Mouse (Mus musculus) CH12.LX (cell line): Measurements from ENCODE around the gene Ylpm1. TPM values are rescaled to one million over a fixed set of nuclear protein-coding genes. Genes with fewer than 3 reads are reported as not detected.

ENCODE experiments used
- DNase-seq: peaks from one replicate; pipeline ENCODE4 v3.0.0-alpha.2; 2013; ENCODE audit errors: extremely low read depth
- H3K27ac ChIP-seq: 2 replicates; pipeline ENCODE4 v1.5.1; 2012; ENCODE audit warnings: low read depth, mild to moderate bottlenecking, control low read depth, moderate library complexity; ENCODE audit not compliant: insufficient read depth
- H3K27me3 ChIP-seq: replicated peaks from 2 replicates; pipeline ENCODE3; 2012; ENCODE audit warnings: inconsistent platforms
- H3K36me3 ChIP-seq, 2 experiments: replicated peaks in 1 of 2; 2 replicates each; pipeline versions ENCODE3 to v1.6.1; 2012; ENCODE audit warnings: inconsistent platforms in 1 of 2, low read length in 1 of 2, mild to moderate bottlenecking in 1 of 2, mixed read lengths in 1 of 2, moderate library complexity in 1 of 2; ENCODE audit not compliant: control insufficient read depth in 1 of 2, insufficient read depth in 1 of 2
- H3K4me1 ChIP-seq, 2 experiments: 2 replicates each; pipeline ENCODE4 v1.6.1; 2012; ENCODE audit warnings: inconsistent platforms in 1 of 2, moderate library complexity in 1 of 2; ENCODE audit not compliant: insufficient read depth in 2 of 2, control insufficient read depth in 1 of 2
- H3K4me2 ChIP-seq: 2 replicates; pipeline ENCODE4 v1.6.1; 2012; ENCODE audit warnings: low read depth, mild to moderate bottlenecking, control low read depth; ENCODE audit not compliant: poor library complexity, insufficient read depth, severe bottlenecking
- H3K4me3 ChIP-seq, 3 experiments: fragments of 150-350 bp in 1 of 3; sonication (generic) in 1 of 3; replicated peaks in 1 of 3; 2 replicates each; pipeline versions ENCODE3 to v1.5.1; 2011 to 2012; ENCODE audit warnings: low read depth in 2 of 3, low read length in 2 of 3, mild to moderate bottlenecking in 2 of 3, moderate library complexity in 2 of 3, control low read depth in 1 of 3, improper control_type of control experiment in 1 of 3, inconsistent platforms in 1 of 3, mixed read lengths in 1 of 3; ENCODE audit not compliant: poor library complexity in 1 of 3
- H3K79me2 ChIP-seq: replicated peaks from 2 replicates; pipeline ENCODE4 v1.6.1; 2012; ENCODE audit warnings: mild to moderate bottlenecking, moderate library complexity; ENCODE audit not compliant: control insufficient read depth, poor library complexity, insufficient read depth, severe bottlenecking; ENCODE audit errors: extremely low read depth
- H3K9ac ChIP-seq: 2 replicates; pipeline ENCODE4 v1.6.1; 2012; ENCODE audit warnings: low read depth, mild to moderate bottlenecking, control low read depth, moderate library complexity; ENCODE audit not compliant: insufficient read depth
- H3K9me3 ChIP-seq: replicated peaks from 2 replicates; pipeline ENCODE3; 2012; ENCODE audit warnings: low read length, inconsistent platforms, mixed read lengths
- BHLHE40 ChIP-seq: IDR thresholded peaks from 2 replicates; pipeline ENCODE4 v1.6.1; 2011; ENCODE audit warnings: mild to moderate bottlenecking, low read depth, low read length, improper control_type of control experiment
- CHD2 ChIP-seq: IDR thresholded peaks from 2 replicates; pipeline ENCODE4 v1.6.1; 2011; ENCODE audit warnings: low read length, improper control_type of control experiment
- CTCF ChIP-seq, 2 experiments: IDR thresholded peaks in 1 of 2; conservative IDR thresholded peaks in 1 of 2; 2 replicates each; pipeline ENCODE4 v1.5.1; 2011 to 2012; ENCODE audit warnings: low read depth in 2 of 2, low read length in 2 of 2, improper control_type of control experiment in 1 of 2, inconsistent platforms in 1 of 2, mild to moderate bottlenecking in 1 of 2, moderate library complexity in 1 of 2
- E2F4 ChIP-seq: IDR thresholded peaks from 2 replicates; pipeline ENCODE4 v1.6.1; 2011; ENCODE audit warnings: low read depth, low read length, improper control_type of control experiment; ENCODE audit not compliant: insufficient replicate concordance
- ELF1 ChIP-seq: IDR thresholded peaks from 2 replicates; pipeline ENCODE4 v1.6.1; 2014; ENCODE audit warnings: low read depth, mild to moderate bottlenecking, inconsistent platforms, low read length, improper control_type of control experiment
- EP300 ChIP-seq: IDR thresholded peaks from 2 replicates; pipeline ENCODE4 v1.6.1; 2011; ENCODE audit warnings: low read length, improper control_type of control experiment
- ETS1 ChIP-seq: conservative IDR thresholded peaks from 2 replicates; pipeline ENCODE4 v1.6.1; 2012; ENCODE audit warnings: low read depth, mild to moderate bottlenecking, inconsistent platforms, low read length, improper control_type of control experiment, moderate library complexity
- GABPA ChIP-seq: IDR thresholded peaks from 2 replicates; pipeline ENCODE4 v1.6.1; 2012; ENCODE audit warnings: low read depth, low read length, improper control_type of control experiment, inconsistent platforms; ENCODE audit not compliant: insufficient replicate concordance
- HCFC1 ChIP-seq: IDR thresholded peaks from 2 replicates; pipeline ENCODE4 v1.6.1; 2012; ENCODE audit warnings: low read depth, mild to moderate bottlenecking, inconsistent platforms, low read length, improper control_type of control experiment
- IRF4 ChIP-seq: IDR thresholded peaks from 2 replicates; pipeline ENCODE4 v1.6.1; 2014; ENCODE audit warnings: low read depth, mild to moderate bottlenecking, inconsistent platforms, low read length, improper control_type of control experiment
- JUN ChIP-seq: IDR thresholded peaks from 2 replicates; pipeline ENCODE4 v1.6.1; 2011; ENCODE audit warnings: low read depth, mild to moderate bottlenecking, low read length, improper control_type of control experiment, moderate library complexity; ENCODE audit not compliant: insufficient read depth
- KAT2A ChIP-seq: IDR thresholded peaks from 2 replicates; pipeline ENCODE4 v1.6.1; 2012; ENCODE audit warnings: low read length, improper control_type of control experiment, inconsistent platforms; ENCODE audit not compliant: insufficient replicate concordance
- MAFK ChIP-seq: IDR thresholded peaks from 2 replicates; pipeline ENCODE4 v1.6.1; 2011; ENCODE audit warnings: low read length, improper control_type of control experiment; ENCODE audit not compliant: insufficient replicate concordance
- MAZ ChIP-seq: IDR thresholded peaks from 2 replicates; pipeline ENCODE4 v1.6.1; 2012; ENCODE audit warnings: low read depth, mild to moderate bottlenecking, inconsistent platforms, low read length, improper control_type of control experiment, moderate library complexity
- MXI1 ChIP-seq: IDR thresholded peaks from 2 replicates; pipeline ENCODE4 v1.6.1; 2011; ENCODE audit warnings: mild to moderate bottlenecking, low read depth, low read length, improper control_type of control experiment
- MYC ChIP-seq: IDR thresholded peaks from 2 replicates; pipeline ENCODE4 v1.6.1; 2011; ENCODE audit warnings: low read depth, mild to moderate bottlenecking, improper control_type of control experiment, low read length
- NELFE ChIP-seq: IDR thresholded peaks from 2 replicates; pipeline ENCODE4 v1.6.1; 2011; ENCODE audit warnings: low read depth, low read length, improper control_type of control experiment
- PAX5 ChIP-seq: IDR thresholded peaks from 2 replicates; pipeline ENCODE4 v1.6.1; 2012; ENCODE audit warnings: low read length, inconsistent platforms, mixed read lengths
- POLR2A ChIP-seq: IDR thresholded peaks from 2 replicates; pipeline ENCODE4 v1.6.1; 2011; ENCODE audit warnings: low read depth, mild to moderate bottlenecking, improper control_type of control experiment, low read length
- POLR2AphosphoS2 ChIP-seq: IDR thresholded peaks from 2 replicates; pipeline ENCODE4 v1.6.1; 2011; ENCODE audit warnings: low read depth, low read length, improper control_type of control experiment
- RAD21 ChIP-seq: IDR thresholded peaks from 2 replicates; pipeline ENCODE4 v1.6.1; 2011; ENCODE audit warnings: low read depth, mild to moderate bottlenecking, low read length, improper control_type of control experiment, moderate library complexity
- RCOR1 ChIP-seq: conservative IDR thresholded peaks from 2 replicates; pipeline ENCODE4 v1.6.1; 2012; ENCODE audit warnings: low read depth, mild to moderate bottlenecking, inconsistent platforms, low read length, improper control_type of control experiment
- SIN3A ChIP-seq: IDR thresholded peaks from 2 replicates; pipeline ENCODE4 v1.6.1; 2012; ENCODE audit warnings: low read length, improper control_type of control experiment, inconsistent platforms
- SMC3 ChIP-seq: IDR thresholded peaks from 2 replicates; pipeline ENCODE4 v1.6.1; 2011; ENCODE audit warnings: low read depth, low read length, improper control_type of control experiment
- USF1 ChIP-seq: IDR thresholded peaks from 2 replicates; pipeline ENCODE4 v1.6.1; 2014; ENCODE audit warnings: low read depth, mild to moderate bottlenecking, inconsistent platforms, low read length, improper control_type of control experiment
- ZC3H11A ChIP-seq: IDR thresholded peaks from 2 replicates; pipeline ENCODE4 v1.6.1; 2012; ENCODE audit warnings: low read depth, mild to moderate bottlenecking, inconsistent platforms, low read length, improper control_type of control experiment
- ZKSCAN1 ChIP-seq: IDR thresholded peaks from 2 replicates; pipeline ENCODE4 v1.6.1; 2012; ENCODE audit warnings: low read depth, inconsistent platforms, low read length, improper control_type of control experiment, borderline replicate concordance
- ZMIZ1 ChIP-seq: IDR thresholded peaks from 2 replicates; pipeline ENCODE4 v1.6.1; 2012; ENCODE audit warnings: low read depth, mild to moderate bottlenecking, inconsistent platforms, low read length, improper control_type of control experiment
- dilution Hi-C: fragments of 300-500 bp; cut with MboI; formaldehyde crosslinking; loops from 2 replicates; pipeline ENCODE4 v1.14.3; 2020; ENCODE audit warnings: low sequenced_read_pairs; ENCODE audit not compliant: extremely low pct_unique_long_range_greater_than_20kb, extremely low pct_ligation_motif_present
- in situ Hi-C: fragments of 300-500 bp; cut with MboI; formaldehyde crosslinking; loops from 3 replicates; pipeline ENCODE4 v1.14.3; 2019; ENCODE audit warnings: low sequenced_read_pairs, low pct_ligation_motif_present, low pct_unique_long_range_greater_than_20kb, mixed read lengths
- polyA plus RNA-seq: library from polyadenylated mRNA; unstranded; fragments of >175 nt; gene quantifications from 2 replicates; pipeline ENCODE4 v1.2.1, GENCODE M21; 2012; ENCODE audit warnings: low read depth; ENCODE audit not compliant: insufficient read length
- total RNA-seq, 2 experiments: library from RNA; depleted of rRNA; stranded (reverse); fragments of 300-350 nt in 1 of 2; fragments of >200 nt in 1 of 2; gene quantifications; 2 replicates each; pipeline ENCODE4 v1.2.3; 2012 to 2014

The Ylpm1 gene
- total and polyA plus RNA-seq, 3 experiments = 19.3 to 56.8 (median 20.1) TPM

GRCm38 (mm10) chr12:84958794-84959356, 37.2 kb upstream of the Ylpm1 start:
- Histone ChIP-seq H3K4me2 (no peak overlapping the region), H3K4me3 (no peak overlapping the region), H3K27ac (no peak overlapping the region), H3K27me3 (no peaks in the 10 kb centered on the region), H3K9ac (no peak overlapping the region), H3K9me3 (peaks cover 3% of the 10 kb centered on the region), H3K36me3 (peaks cover 9 to 35% of the 10 kb centered on the region in 2 experiments), H3K79me2 (no peaks in the 10 kb centered on the region; the same call in 1 of the 2 replicates), H3K4me1 (peaks cover 13 to 45% of the 10 kb centered on the region in 2 experiments)
- DNase-seq = no peak
- dilution Hi-C loops (no loop called here), in situ Hi-C loops (no loop called here)
- TF ChIP-seq MAFK (no peak), ELF1 (no peak), POLR2AphosphoS2 (no peak), POLR2A (no peak), ZMIZ1 (no peak), BHLHE40 (no peak), GABPA (no peak), RAD21 (no peak), HCFC1 (no peak), MXI1 (no peak), CHD2 (no peak), USF1 (no peak), ZKSCAN1 (no peak), NELFE (no peak), EP300 (no peak)
- TF ChIP-seq, all 38 proteins: peak for 0

- H3K4me1 ChIP-seq = peaks cover 12 to 24% of the 10 kb centered on the region in 2 experiments
- peaks cover 5% of the 10 kb centered on the region for H3K79me2 ChIP-seq
- peaks cover 3% of the 10 kb centered on the region for H3K9me3 ChIP-seq
- DNase-seq = no peak
- H3K4me2 ChIP-seq = no peak overlapping the region
- H3K27me3 ChIP-seq = no peaks in the 10 kb centered on the region
- dilution Hi-C loops = no loop called here
- H3K27ac ChIP-seq = no peak overlapping the region
- TF ChIP-seq ETS1 (no peak), RCOR1 (no peak), SMC3 (no peak), GABPA (no peak), CTCF (conservative IDR thresholded peaks at IDR 0.05 in 1 of 2, IDR thresholded peaks at IDR 0.05 in 1 of 2; ENCODE audit: low read depth in 2 of 2, low read length in 2 of 2) (no peak), ZKSCAN1 (no peak), PAX5 (no peak), SIN3A (no peak), E2F4 (no peak), JUN (no peak), ZC3H11A (no peak), CHD2 (no peak), IRF4 (no peak), MYC (no peak), MAFK (no peak), MAZ (no peak), KAT2A (no peak), ZMIZ1 (no peak)
- H3K4me3 ChIP-seq = no peak overlapping the region
- in situ Hi-C loops = no loop called here
- no peak overlapping the region for H3K9ac ChIP-seq
- peaks cover 10 to 41% of the 10 kb centered on the region in 2 experiments for H3K36me3 ChIP-seq
These were observed 33.5 kb upstream of the Ylpm1 start for GRCm38 (mm10) chr12:84962606-84963005.
